Mouse (Mus musculus) heart, postnatal 25 days (tissue): ENCODE results near the gene Vmn2r24. TPM values are rescaled to one million over a fixed set of nuclear protein-coding genes. Genes with fewer than 3 reads are reported as not detected.
"Not testable (repeated sequence)": the region's sequence is repeated elsewhere in the genome, so short reads cannot be mapped to it uniquely, and the experiment has no call there.

Experiments
- DNase-seq: peaks from one replicate; pipeline ENCODE4 v3.0.0; 2022; ENCODE audit warnings: low spot score
- intact Hi-C: fragments of 180-260 bp; cut with DNase I; formaldehyde crosslinking; loops from one replicate; pipeline ENCODE4 v1.15.1; 2025
- total RNA-seq, 2 experiments: library from RNA; stranded (reverse); gene quantifications; 2 replicates each; pipeline ENCODE4 v1.2.3; 2021

Gene Vmn2r24
- not detected for total RNA-seq

DNA sequence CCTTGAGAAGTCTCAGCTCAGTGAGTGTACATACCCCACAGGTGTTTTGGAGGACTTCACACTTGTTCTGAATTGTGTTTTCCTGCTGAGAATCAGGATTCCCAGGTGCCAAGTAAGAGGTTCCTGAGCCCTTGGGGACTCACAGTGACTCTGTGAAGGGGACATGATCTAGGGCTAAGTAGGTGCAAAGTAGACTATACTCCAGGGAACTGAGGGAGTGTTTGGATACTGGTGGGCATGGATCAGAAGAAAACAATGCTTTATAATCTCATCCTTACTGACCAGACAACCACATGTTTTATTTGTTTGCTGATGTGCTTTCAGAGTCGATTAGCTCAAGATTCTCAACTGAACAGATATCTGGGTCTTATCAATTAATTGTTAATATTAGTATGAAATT is at the start of gene Vmn2r24:
Gene Vmn2r24, plus strand, starts transcription at position 301 of the 400 bp plus-strand sequence.
- intact Hi-C loops, result no loop called here
- DNase-seq, result no peak

DNA sequence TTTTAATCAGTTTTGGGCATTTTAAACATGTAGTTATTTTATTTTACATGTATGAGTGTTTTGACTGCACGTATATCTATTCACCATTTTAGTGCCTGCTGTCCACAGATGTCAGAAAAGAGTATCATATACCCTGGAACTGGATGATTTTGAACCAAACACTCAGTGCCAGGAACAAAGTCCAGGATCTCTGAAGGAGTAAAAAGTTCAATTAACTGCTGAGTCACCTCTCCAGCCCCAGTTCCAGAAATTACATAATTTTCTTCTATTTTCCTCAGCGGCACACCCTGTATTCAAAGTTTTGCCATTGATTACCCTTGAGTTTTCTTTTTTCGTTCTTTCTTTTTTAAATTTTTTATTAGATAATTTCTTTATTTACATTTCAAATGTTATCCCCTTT is 8.6 kb upstream of the Vmn2r24 start:
- DNase-seq, result no peak
- intact Hi-C loops, result no loop called here

DNA sequence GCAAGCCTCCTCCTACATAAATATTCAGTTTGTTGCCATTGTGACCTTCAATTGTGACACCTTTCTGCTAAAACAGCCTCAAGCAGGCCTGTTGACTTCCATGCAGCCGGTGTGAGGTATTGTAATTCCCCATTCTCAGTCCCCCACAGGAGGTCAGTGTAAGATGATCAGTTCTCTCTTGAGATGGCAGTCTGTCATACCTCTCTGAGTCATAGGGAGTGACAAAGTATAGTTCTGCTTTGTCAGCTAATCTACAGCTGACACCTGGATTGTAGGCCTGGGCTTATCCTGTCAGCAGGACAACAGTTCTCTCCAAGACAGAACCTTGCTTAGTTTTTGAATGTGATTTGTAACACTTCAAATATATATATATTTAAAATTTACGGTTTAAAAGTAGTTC is 6.2 kb downstream of the Vmn2r24 start:
- intact Hi-C loops, result no loop called here

DNA sequence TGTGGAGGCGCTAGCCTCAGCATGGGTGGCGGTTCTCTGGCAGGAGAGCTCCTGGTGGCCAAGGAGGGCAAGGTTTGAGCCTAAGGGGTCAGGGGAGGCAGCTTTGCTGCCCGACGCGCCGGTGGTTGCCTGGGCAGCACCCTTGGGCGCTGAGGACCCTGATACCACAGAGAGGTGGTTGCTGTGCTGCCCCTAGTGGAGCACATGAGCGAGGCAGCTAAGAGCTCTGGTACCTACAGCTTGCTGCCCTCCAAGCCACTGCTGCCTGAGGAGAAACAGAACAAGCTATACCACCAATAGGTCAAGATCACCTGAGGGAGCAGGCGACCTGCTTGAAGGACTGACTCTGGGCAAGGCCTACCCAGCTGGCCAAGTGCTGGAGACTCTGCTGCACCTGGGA is 15.1 kb downstream of the Vmn2r24 start:
- intact Hi-C loops, result no loop called here
- no peak for DNase-seq

More for the DNA sequence above, 6.2 kb downstream of the Vmn2r24 start:
- no peak for DNase-seq

DNA sequence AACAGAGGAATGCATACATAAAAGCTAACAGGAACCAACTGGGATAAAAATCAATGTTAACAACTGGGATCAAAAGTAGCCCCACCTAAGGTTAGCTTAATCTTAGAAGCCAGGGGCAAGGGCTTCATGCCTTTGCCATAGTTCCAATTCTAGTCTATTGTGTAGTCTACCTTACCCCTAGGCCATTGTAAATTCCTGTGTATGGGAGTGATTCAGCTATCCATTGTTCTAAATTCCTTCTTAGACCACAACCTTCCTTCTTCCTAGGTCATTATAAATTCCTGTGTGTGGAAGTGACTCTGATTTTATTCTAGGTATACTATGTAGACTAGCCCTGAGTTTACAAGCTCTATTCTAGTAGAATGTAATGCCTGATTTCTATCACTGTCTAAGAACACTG is 31.6 kb downstream of the Vmn2r24 start:
- DNase-seq, result not testable (repeated sequence)

DNA sequence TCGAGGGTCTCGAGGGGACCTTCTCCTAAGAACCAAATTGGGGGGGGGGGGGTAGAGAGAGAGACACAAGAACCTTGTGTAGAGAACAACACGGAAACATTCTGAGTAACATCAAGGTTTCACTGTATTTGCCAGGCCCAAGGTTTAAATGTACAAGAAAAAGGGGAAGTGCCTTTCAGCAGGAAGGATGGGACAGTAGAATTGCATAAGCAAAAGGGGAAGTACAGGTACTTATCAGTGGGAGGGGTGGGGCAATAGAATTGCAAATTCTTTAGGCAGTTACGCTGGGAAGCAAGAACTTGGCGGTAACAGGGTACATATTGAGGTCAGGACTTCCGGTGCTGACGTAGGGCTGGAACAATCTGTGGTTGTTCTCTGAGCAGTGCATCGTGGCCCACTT is 41.3 kb downstream of the Vmn2r24 start:
- no peak for DNase-seq
- intact Hi-C loops, result no loop called here

More for the DNA sequence above, 31.6 kb downstream of the Vmn2r24 start:
- intact Hi-C loops, result not testable (repeated sequence)

DNA sequence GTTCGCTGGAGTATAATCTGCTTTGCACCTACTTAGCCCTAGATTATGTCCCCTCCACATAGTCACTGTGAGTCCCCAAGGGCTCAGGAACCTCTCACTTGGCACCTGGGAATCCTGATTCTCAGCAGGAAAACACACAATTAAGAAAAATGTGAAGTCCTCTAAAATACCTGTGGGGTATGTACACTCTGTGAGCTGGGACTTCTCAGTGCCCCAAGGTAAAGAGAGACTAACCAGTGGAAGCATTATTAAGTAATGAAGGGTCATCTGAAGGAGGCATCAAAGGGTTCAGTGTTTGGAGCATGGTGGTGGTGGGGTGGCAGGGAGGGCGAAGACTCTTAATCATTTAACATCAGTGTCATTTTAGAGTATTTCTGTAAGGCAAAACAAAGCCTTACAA is 74.7 kb downstream of the Vmn2r24 start, which contains the start of gene Vmn2r25:
Gene Vmn2r25, minus strand, starts transcription at position 101 of the 400 bp plus-strand sequence.
- intact Hi-C loops, DNase-seq: not testable (repeated sequence)

Other genes starting within 250 kb of the Vmn2r24 start
- not detected for gene Vmn2r21, start 245.5 kb upstream of the Vmn2r24 start, total RNA-seq
- gene Vmn2r22, start 128.2 kb upstream of the Vmn2r24 start, total RNA-seq, result not detected
- not detected for gene Vmn2r23, start 76.2 kb upstream of the Vmn2r24 start, total RNA-seq
- gene Vmn2r25, start 74.6 kb downstream of the Vmn2r24 start, total RNA-seq, result not detected
- under 1 TPM in 1 of 2 experiments, not detected in 1; 0.03 TPM for gene Vmn2r26, start 245.7 kb downstream of the Vmn2r24 start, total RNA-seq